In the genomic region with DNA sequence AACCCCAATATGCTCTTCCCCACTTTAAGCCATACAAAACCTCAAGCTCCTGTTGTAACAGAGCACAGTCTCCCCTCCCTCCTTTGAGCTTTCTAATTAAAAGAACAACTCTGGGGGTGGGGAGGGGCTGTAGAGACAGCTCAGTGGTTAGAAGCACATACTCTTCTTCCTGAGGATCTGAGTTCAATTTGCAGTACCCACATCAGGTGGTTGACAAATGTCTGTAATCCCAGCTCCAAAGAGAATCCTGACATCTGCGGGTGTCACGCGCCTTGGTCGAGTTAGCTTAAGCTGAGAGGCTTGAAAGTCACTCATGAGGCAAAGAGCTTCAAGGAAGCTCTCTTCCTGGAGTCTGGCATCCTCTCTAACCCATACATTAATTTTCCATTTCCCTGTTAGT, we compare ENCODE assay signal across 24 mouse cellular contexts.
"Had no signal": no experiment of that assay in that cellular context is flagged by ENCODE, and none has a peak within 500 bp of the region (broad histone marks: within the 10 kb centered on the region; RNA-seq: fewer than 3 reads in every experiment).

No protein-coding gene starts in this region.

- H3K4me1 ChIP-seq: heart, embryonic 13.5 days; heart, embryonic 15.5 days; hindbrain, embryonic 13.5 days; hindbrain, embryonic 15.5 days; intestine, embryonic 15.5 days; kidney, embryonic 15.5 days; limb, embryonic 13.5 days; limb, embryonic 15.5 days; liver, embryonic 12.5 days had no signal

- DNase-seq: gastrocnemius, postnatal 14 days; gastrocnemius, postnatal 36 days; heart, adult 11 months; heart, adult 2 months; heart, postnatal 14 days; heart, postnatal 36 days; kidney, adult 18-20 months; kidney, adult 9 months; kidney, postnatal 14 days; kidney, postnatal 36 days; layer of hippocampus, adult 9-11 months; layer of hippocampus, postnatal 36 days; left cerebral cortex, postnatal 4 days had no signal

- H3K9me3 ChIP-seq: heart, embryonic 13.5 days; heart, embryonic 15.5 days; hindbrain, embryonic 13.5 days; hindbrain, embryonic 15.5 days; intestine, embryonic 15.5 days; kidney, embryonic 15.5 days; limb, embryonic 13.5 days; limb, embryonic 15.5 days; liver, embryonic 12.5 days had no signal

- H3K27me3 ChIP-seq: heart, embryonic 13.5 days; heart, embryonic 15.5 days; hindbrain, embryonic 13.5 days; hindbrain, embryonic 15.5 days; intestine, embryonic 15.5 days; kidney, embryonic 15.5 days; limb, embryonic 13.5 days; limb, embryonic 15.5 days; liver, embryonic 12.5 days had no signal

- H3K36me3 ChIP-seq: heart, embryonic 13.5 days; heart, embryonic 15.5 days; hindbrain, embryonic 13.5 days; hindbrain, embryonic 15.5 days; intestine, embryonic 15.5 days; kidney, embryonic 15.5 days; limb, embryonic 13.5 days; limb, embryonic 15.5 days; liver, embryonic 12.5 days had no signal

- H3K4me3 ChIP-seq: heart, adult 2 months; heart, embryonic 13.5 days; heart, embryonic 15.5 days; hindbrain, embryonic 13.5 days; hindbrain, embryonic 15.5 days; intestine, embryonic 15.5 days; kidney, embryonic 15.5 days; limb, embryonic 13.5 days; limb, embryonic 15.5 days; liver, embryonic 12.5 days had no signal

- H3K9ac ChIP-seq: heart, embryonic 13.5 days; heart, embryonic 15.5 days; hindbrain, embryonic 13.5 days; hindbrain, embryonic 15.5 days; intestine, embryonic 15.5 days; kidney, embryonic 15.5 days; limb, embryonic 13.5 days; limb, embryonic 15.5 days; liver, embryonic 12.5 days; liver, embryonic 14.5 days had no signal

- H3K27ac ChIP-seq: heart, adult 2 months; heart, embryonic 13.5 days; heart, embryonic 15.5 days; hindbrain, embryonic 13.5 days; hindbrain, embryonic 15.5 days; intestine, embryonic 15.5 days; kidney, embryonic 15.5 days; kidney, postnatal 0 days; limb, embryonic 13.5 days; limb, embryonic 15.5 days; liver, embryonic 12.5 days; liver, embryonic 14.5 days had no signal
